Mouse (Mus musculus) ES-CJ7 (cell line): Measurements from ENCODE around the gene Plekha4.
A peak's percentile ranks its signal among the peaks of the same experiment; 100 is the strongest.

Experiments
- DNase-seq: peaks from one replicate; pipeline ENCODE4 v3.0.0; 2011; ENCODE audit warnings: low read depth, low spot score

Gene Plekha4

DNA sequence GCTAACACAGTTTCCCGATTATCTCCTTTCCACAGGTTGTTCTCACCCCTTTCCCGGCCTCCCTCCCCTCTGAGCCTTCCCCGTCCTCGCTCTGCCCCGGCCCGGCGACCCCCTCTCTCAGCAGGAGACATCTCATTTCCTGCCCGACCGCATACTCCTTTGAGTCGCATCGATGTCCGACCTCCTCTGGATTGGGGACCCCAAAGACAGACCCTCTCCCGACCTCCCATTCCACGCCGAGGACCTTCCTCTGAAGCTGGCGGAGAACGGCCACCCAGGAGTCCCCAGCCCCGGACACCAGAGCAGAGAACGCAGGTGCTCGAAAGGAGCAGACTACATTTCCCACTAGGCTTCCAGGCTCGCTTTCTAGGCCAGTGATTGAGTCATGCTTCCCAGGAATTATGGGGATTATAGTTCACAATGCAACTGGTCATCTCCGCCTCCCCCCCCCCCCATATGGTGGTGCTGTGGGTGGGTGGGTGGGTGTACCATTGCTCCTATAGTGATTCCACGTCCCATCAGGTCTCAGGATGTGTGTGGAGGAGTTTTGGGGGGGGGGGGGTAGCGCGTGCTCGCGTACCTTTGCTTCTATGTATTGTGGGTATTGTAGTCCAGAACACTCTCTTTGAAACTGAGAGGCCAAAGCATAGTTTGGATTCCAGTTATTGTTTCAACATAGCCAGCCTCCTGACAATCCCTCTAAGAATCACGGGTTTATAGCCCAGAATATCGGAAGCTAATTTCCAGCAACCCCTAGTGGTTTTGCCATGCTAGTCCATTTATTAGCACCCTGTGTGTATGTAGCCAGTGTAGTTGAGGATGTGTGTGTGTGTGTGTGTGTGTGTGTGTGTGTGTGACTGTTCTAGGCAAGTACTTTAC is 12.3 kb downstream of the Plekha4 start:
- DNase-seq = peak; percentile 61

DNA sequence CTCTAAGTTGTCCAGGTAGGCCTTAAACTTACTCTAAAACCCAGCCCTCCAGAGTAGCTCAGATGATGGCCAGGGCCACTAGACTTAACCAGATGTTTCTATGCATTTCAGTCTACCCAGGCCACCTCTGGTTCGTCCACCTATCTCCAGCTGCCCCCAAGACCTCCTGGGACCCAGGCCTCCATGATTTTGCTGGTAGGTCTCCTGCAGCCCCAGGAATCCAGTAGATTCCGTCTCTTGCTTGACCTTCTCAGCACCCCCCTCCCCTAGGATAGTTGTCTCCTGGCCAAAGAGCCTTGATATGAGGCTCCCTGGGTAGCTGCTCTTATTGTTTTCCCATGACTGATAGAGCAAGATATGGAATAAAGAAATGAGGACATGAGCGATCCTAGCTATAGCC is 13.0 kb downstream of the Plekha4 start:
- no peak for DNase-seq

DNA sequence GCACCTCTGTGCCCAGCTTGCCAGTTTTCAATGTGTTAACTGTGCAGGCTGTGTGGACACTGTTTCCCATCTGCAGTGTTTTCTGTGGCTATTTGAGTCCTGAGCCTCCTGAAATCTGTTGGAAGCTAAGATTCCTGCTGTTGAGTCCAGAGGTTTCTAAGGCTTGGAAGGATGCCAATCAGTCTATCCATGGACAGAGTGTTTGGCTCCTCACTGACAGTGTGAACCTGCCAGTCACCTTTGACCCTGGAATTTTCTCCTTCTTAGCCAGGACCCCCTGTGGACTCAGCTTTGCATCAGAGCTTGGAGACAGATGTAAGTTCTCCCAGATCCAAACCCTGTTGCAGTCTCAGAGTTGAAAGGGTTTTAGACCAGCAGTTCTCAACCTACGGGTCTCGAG is 14.1 kb downstream of the Plekha4 start:
- no peak for DNase-seq

DNA sequence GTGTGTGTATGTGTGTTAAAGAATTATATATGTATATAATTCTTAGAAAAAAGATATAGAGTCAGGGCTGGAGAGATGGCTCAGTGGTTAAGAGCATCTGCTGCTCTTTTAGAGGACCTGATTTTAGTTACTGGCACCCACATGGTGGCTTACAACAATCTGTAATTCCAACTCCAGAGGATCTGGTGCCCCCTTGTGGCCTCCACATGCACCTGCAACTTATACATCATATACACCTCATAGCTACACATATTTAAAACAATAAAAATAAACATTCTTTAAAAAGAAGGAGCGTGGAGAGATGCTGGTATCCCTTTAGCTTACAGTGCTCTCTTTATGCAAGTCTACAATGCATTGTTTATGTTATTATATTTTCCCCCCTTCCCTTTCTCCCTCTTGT is 18.4 kb downstream of the Plekha4 start:
- no peak for DNase-seq

DNA sequence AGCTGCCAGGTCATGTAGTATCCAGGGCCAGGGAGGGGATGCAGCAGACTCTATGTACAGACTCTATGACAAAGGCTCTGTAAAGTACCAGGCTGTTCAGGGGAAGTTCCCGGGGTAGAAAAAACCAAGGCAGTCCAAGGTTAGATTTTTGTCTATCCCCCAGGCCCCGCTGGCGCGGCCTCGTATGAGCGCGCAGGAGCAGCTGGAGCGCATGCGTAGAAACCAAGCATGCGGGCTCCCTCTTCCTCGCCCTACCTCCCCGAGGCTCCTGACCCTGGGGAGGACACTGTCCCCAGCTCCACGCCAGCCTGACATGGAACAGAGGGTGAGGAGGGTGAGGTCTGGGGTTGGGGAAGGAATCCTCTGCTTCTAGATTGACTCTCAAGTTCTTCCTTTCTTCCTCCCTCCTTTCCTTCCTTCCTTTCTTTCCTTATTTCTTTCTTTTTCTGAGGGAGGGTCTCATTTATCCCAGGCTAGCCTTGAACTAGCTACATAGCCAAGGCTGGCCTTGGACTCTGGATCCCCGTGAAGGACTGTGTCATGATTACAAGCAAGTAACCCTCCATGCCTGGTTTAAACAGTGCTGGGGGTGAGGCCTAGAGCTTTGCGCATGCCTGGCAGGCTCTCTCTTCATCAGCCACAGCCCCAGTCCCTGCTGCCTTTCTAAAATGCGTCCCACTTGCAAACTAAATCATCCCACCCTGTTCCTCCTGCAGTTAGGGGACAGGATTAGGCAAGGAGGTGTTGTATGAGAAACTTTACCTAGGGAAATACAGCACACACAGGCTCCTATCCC is 23.7 kb downstream of the Plekha4 start:
- peak; percentile 75 for DNase-seq

DNA sequence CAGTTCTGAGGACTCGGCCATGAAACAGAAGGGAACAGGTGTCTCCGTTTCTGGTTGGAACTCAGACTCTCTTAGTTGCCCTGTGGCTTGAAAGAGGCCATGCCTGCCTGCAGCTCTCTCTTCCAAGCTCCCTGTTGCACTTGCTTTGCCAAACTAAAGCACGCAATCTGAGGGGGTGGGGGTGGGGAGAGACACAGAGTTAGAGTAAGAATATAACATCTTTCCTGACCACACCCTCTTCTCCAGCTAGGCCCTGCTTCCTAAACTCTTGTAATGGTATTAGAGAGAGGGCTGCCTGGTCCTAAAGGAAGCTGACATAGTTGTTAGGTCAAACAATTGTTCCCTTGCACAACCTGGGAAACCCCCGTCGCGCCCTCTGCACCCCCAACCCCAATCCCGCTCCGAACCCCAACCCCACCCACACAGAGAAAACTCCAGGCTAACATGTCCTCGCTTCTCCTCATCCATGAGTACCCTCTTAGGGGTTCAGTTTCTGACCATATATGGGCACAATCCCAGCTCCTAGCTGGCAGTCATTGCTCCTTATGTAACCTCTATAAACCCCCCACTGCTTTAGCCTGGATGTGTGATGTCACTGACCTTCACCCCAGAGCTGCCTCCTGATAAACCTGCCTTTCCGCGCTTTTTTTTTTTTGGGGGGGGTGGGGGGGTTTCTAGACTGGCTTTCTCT is 24.8 kb downstream of the Plekha4 start:
- DNase-seq = peak; percentile 80

DNA sequence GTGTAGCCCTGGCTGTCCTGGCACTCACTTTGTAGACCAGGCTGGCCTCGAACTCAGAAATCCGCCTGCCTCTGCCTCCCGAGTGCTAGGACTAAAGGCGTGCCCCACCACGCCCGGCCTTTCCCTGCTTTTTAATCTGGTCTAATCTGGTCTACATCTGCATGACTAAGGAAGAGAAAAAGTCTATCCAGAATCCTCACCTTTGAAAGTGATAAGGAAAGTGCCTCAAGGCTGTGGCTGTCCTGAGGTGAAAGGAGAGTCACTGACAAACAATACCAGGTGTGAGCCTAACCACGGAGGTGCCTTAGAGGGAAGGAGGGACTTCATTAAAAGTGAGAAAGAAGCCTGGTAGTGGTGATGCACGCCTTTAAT is 25.4 kb downstream of the Plekha4 start:
- DNase-seq = peak; percentile 97

DNA sequence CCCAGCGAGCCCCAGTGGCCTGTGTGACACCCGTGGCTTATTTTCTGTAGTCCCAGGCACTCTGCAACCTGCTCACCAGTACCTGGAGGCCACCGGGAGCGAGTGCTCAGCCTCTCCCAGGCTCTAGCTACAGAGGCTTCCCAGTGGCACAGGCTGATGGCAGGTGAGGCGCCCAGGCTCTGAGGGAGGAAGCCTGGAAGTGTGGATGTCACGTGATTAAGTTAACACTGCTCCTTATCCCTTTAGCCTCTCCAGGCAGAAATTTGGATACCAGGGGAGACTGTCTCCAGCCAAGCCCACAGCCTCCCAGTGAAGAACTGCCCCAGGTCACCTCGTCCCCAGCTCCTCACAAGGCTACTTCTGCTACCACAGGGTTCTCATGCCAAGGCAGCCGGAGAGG is 27.4 kb downstream of the Plekha4 start:
- no peak for DNase-seq

DNA sequence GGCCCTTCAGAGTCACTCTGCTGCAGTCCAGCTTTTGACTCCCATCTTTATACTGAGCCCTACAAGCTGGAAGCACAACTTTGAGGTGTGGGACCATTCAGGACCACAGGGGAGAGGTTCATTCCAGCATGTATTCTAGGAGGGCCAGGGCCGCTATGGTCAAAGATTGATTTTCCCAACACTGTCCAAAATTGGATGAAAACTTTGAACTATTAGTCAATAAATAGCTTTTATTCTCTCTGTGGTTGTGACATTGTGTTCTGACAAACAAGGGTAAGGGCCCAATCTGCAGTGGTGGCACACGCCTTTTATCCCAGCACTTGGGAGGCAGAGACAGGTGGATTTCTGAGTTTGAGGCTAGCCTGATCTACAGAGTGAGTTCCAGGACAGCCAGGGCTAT is 27.9 kb downstream of the Plekha4 start:
- no peak for DNase-seq

DNA sequence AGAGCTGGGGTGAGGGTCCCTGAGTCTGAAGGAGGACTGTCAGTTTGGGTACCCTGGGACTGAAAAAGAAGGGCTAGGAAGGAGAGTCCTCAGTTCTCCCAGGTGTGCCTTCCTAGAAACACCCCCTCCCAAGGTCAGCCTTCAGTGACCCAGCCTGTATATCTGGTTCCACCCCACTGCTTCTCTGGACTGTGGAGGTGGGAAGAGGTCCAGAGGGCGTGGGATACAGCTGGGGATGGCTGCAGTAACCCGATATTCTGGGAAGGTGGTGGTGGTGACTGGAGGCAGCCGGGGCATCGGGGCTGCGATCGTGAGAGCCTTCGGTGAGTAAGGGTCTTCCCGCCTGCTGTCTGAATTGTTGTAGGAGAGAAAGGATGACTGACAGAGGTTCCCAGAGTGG is 28.6 kb downstream of the Plekha4 start, which contains the start of gene Hsd17b14:
Gene Hsd17b14 (plus strand): TSS at position 150 of the 400 bp plus-strand sequence.
- DNase-seq = peak; percentile 67

DNA sequence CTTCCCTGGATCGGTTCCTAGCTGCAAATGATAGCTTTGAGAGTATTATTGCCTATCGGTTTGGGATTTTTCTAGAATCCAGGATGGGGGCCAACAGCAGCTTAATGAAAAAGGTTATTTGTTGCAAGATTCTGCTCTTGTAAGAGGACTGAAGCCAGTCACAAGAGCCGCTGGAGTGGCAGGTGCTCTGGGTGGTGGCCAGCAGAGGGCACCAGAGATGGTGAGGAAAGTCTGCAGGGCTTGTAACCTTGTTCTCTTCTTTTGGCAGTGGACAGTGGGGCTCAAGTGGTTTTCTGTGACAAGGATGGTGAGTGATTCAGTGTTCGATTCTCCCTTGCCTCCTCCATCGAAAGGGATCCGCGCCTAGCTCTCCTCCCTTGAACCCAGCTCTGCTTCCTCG is 29.7 kb downstream of the Plekha4 start:
- DNase-seq = peak; percentile 84

DNA sequence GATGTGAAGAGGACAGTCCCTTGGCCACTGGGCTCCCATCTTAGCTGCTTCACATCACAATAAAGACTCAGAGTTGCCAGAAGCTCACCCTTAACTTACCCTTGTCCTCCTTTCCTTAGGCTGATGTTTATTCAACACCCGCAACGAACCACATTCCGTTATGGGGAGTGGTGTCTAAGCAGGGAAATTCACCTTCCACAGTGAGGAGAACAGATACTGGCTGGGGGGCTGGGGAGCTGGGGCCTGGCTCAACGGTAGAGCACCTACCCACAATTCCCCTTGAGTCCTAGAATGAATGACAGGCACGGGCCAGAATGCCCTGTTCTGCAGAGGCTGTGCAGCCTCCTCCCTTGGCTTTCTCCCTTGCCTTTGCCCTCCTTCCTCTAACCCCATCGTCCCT is 32.8 kb downstream of the Plekha4 start:
- DNase-seq = peak; percentile 93

DNA sequence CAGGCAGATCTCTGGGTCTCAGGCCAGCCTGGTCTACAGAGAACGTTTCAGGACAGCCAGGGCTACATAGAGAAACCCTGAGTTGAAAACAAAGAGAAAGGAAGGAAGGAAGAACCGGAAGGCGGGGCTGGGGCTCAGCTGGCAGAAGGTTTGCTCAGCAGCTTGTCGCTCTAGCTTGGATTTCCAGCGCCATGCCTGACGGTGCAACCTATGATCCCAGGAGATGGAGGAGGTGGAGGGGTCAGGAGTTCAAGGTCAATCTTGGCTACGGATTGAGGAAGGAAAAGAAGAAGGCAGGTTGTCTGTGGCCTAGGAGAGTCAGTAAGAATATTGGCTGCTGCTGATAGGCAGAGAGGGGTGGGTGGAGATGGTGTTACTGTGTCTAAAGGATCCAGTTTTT is 34.1 kb downstream of the Plekha4 start:
- DNase-seq = peak; percentile 94

DNA sequence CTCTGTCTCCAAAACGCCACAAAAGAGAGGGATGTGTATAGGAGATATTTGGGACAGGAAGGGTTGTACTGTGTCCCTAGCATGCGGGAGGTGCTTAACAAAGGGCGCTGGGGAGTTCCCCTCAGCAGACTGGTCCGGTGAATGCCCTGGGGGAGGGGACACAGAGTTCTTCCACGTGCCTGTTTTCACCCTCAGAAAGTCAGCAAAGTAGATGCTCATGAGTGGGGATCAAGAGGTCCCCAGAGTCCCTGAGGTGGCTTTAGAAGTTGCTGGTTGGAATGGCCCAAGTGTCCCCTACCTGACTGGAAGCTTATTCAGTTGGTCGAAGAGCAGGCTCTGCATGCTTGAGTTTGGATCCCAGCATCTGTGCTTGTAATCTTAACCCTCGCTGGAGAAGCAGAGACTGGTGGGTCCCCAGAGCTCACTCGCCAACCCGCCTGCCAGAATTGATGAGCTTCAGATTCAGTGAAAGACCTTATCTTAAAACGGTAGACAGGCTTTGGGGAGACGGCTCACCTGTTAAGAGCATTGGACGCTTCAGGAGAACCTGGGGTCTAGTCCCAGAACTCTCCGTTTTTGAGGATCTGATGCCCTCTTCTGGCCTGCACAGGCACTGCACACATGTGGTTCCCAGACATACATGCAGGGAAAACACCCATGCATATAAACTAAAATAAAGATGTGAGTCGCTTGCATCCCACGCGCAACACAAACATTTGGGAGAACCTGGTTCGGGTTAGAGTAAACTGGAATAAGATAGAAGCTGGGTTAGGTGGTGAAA is 34.9 kb downstream of the Plekha4 start:
- peak; percentile 84 for DNase-seq

DNA sequence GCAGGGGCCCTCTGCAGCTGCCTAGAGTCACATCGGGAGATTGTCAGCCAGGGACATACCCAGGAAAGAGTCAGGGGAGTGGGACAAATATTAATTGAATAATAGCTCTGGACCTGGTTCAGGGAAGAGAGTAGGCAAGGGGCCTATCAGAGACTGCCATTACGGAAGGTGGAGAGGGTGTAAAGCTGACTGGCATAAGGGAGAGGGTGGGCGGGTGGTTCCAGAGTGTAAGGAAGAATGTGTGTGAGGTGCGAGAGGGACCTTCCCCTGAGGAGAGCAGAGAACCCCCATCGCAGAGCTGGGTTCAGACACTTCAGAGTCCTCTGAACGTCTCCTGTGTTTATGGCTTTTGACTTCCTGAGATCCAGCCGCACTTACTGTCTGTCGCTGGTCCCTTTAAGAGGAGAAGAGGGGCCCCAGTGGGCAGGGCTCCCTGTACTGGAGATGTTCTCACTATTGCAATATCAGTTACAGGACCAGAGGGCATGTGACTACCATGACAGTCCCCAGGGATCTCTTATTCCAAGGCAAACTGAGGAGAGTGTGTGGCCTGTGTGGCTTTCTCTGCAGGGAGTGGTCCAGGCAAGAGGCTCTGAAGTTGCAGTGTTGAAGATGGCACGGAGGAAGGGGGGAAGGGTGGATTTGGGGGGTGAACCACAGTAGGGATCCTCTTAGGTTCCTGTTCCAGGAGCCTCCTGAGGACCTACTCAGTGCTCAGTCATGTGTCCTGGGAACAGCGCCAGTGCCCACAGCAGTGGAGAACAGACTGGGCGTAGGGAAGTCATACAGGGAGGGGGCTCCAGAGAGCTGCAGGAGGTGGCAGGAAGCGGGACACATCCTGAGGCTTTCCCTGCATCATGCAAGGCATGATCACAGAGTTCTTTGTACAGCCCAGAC is 35.7 kb downstream of the Plekha4 start:
- no peak for DNase-seq

DNA sequence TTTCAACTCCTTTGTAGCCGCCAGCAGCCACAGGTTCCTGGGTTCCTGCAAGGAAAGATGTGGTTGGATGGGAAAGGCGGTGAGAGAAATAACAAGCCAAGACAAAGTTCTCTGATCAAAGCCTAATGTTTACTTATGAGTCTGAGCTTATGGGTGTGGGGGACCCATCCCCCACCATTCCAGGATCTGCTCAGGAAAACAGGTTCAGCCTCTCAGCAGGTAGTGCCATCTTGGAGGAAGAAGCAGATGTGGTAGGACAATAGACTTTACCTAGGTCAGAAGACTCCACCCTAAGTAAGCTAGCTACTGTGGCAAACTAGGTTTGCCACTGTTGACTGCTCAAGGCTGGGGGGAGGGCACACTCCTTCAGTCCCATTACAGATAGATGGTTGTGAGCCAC is 38.7 kb downstream of the Plekha4 start:
- DNase-seq = peak; percentile 94

DNA sequence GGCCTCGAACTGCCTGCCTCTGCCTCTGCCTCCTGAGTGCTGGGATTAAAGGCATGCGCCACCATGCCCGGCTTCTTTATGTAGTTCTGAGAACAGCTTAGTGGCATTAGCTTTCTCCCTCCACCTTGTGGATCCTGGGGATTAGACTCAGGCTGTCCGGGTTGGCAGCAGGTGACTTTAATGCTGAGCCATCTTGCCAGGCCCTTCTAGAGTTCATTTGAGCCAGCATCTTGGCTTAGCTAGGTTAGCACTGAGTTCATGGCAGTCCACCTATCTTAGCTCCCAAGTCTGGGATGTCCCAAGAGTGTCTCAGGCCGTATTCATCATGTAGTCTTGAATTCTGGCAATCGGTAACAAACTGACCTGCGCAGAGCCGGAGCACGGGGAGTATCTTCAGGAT is 39.3 kb downstream of the Plekha4 start:
- no peak for DNase-seq

DNA sequence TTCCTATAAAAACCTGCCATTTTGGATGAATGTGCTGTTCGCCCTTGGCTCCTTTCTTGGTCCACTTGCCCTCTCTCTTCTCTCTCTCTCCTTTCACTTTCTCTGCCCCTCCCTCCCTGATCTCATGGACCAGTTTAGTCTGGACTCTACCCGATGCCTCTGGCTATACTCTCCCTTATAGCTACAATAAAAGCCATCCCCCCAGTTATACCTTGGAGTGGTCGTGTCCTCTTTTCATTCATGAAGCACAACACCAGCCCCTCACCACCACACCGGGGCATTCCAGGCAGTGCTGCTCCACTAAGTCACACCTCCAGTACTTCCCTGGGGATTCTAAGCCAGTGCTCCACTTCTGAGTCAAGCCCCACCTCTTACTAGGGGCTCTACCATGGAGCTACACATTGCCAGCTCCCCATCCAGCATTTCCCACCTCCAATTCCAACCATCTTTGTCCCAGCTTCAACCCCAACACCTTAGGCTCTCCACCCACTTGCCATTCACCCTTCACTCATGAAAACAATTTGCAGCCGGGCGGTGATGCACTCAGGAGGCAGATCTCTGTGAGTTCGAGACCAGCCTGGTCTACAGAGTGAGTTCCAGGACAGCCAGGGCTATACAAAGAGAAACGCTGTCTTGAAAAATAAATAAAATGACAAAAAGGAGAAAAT is 41.1 kb downstream of the Plekha4 start:
- DNase-seq = peak; percentile 78

DNA sequence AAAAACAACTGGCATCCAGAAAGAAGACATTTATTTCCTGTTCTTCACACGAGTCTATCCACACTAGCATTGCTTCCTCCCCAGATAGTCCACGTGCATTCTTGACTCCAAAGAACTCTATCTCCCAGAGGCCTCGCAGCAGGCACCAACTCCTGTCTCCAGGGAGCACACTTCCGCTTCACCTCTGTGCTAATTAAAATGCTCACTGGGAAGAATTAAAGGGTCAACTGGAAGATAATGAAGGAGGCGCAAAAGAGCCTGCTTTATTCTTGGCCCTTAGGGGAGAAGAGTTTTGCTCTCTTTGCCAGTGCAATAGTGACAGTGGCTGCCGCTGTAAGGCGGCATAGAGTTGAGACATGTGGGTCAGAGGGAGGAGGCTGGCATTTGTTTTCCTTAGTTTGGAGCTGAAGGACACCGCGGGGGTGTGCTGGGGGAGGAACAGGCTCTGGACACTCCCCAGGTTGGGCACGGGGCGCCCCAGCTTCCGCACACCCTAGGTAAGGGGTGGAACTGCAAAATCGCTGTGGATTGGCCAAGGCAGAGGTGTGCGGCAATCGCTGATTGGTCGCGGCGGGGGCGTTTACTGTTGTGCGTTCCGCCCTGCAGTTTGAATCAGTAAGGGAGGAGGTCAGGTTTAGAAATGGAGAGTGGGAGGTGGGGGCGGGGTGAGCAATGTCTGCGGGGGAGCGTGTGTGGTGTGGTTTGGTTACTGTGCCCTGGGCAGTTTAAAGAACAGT is 41.8 kb downstream of the Plekha4 start:
- peak; percentile 97 for DNase-seq
